Mouse (Mus musculus): ENCODE results near the gene Aldh3b1. TPM values are rescaled to one million over a fixed set of nuclear protein-coding genes. Genes with fewer than 3 reads are reported as not detected.

Gene Aldh3b1
- total RNA-seq, 1 experiment from 2014 or later = 6.6 TPM

Other genes with a start within 250 kb of the Aldh3b1 start
- 22.0 and 24.0 TPM in 2 replicates for gene Lrp5, start 243.2 kb downstream of the Aldh3b1 start, total RNA-seq (2017)
- gene 1810055G02Rik, start 221.5 kb downstream of the Aldh3b1 start, total RNA-seq (2017) = 4.6 and 6.1 TPM in 2 replicates
- 75.8 and 85.8 TPM in 2 replicates for gene Kmt5b, start 162.4 kb downstream of the Aldh3b1 start, total RNA-seq (2017)
- 54.7 and 61.2 TPM in 2 replicates for gene Chka, start 78.0 kb downstream of the Aldh3b1 start, total RNA-seq (2017)
- gene Tcirg1, start 22.7 kb downstream of the Aldh3b1 start, total RNA-seq (2017) = 110 and 122 TPM in 2 replicates
- gene Ndufs8, start 17.0 kb downstream of the Aldh3b1 start, total RNA-seq (2017) = 35.3 and 55.4 TPM in 2 replicates
- gene Unc93b1, start 5.4 kb upstream of the Aldh3b1 start, total RNA-seq (2017) = 79.6 and 90.4 TPM in 2 replicates
- 0.31 TPM in 1 of 2 replicates, not detected in the other for gene Aldh3b3, start 28.8 kb upstream of the Aldh3b1 start, total RNA-seq (2017)
- gene Aldh3b2, start 42.5 kb upstream of the Aldh3b1 start, total RNA-seq (2017) = 0.56 TPM in 1 of 2 replicates, not detected in the other
- 6.8 and 8.4 TPM in 2 replicates for gene Acy3, start 56.8 kb upstream of the Aldh3b1 start, total RNA-seq (2017)
- not detected in 2 replicates for gene Tbx10, start 62.9 kb upstream of the Aldh3b1 start, total RNA-seq (2017)
- gene Nudt8, start 70.8 kb upstream of the Aldh3b1 start, total RNA-seq (2017) = 4.5 and 13.5 TPM in 2 replicates
- gene Gm49405, start 70.8 kb upstream of the Aldh3b1 start, total RNA-seq (2017) = 1.8 and 2.3 TPM in 2 replicates
- gene Doc2g, start 73.5 kb upstream of the Aldh3b1 start, total RNA-seq (2017) = 1.5 and 1.9 TPM in 2 replicates
- 142 and 166 TPM in 2 replicates for gene Ndufv1, start 83.0 kb upstream of the Aldh3b1 start, total RNA-seq (2017)
- 62.7 and 72.5 TPM in 2 replicates for gene Gstp1, start 108.2 kb upstream of the Aldh3b1 start, total RNA-seq (2017)
- not detected in 2 replicates for gene Gstp2, start 116.2 kb upstream of the Aldh3b1 start, total RNA-seq (2017)
- 1.4 and 13.2 TPM in 2 replicates for gene Gstp3, start 129.8 kb upstream of the Aldh3b1 start, total RNA-seq (2017)
- not detected in 2 replicates for gene Cabp2, start 151.8 kb upstream of the Aldh3b1 start, total RNA-seq (2017)
- gene Cdk2ap2, start 167.4 kb upstream of the Aldh3b1 start, total RNA-seq (2017) = 13.3 and 18.8 TPM in 2 replicates
- 20.0 and 22.4 TPM in 2 replicates for gene Pitpnm1, start 170.2 kb upstream of the Aldh3b1 start, total RNA-seq (2017)
- gene Aip, start 196.1 kb upstream of the Aldh3b1 start, total RNA-seq (2017) = 60.3 and 78.0 TPM in 2 replicates
- gene Gpr152, start 210.0 kb upstream of the Aldh3b1 start, total RNA-seq (2017) = not detected in 2 replicates
- gene Cabp4, start 214.2 kb upstream of the Aldh3b1 start, total RNA-seq (2017) = not detected in 2 replicates
- 66.9 and 109 TPM in 2 replicates for gene Coro1b, start 218.8 kb upstream of the Aldh3b1 start, total RNA-seq (2017)
- 229 and 295 TPM in 2 replicates for gene Ptprcap, start 223.8 kb upstream of the Aldh3b1 start, total RNA-seq (2017)
- gene Rps6kb2, start 233.5 kb upstream of the Aldh3b1 start, total RNA-seq (2017) = 16.2 and 18.8 TPM in 2 replicates
- 11.2 and 16.2 TPM in 2 replicates for gene Carns1, start 245.7 kb upstream of the Aldh3b1 start, total RNA-seq (2017)

Measured in hematopoietic stem cell, adult 5-6 weeks (primary cell).